Mouse (Mus musculus): ENCODE results near the gene Ptges3. TPM values are rescaled to one million over a fixed set of nuclear protein-coding genes. Genes with fewer than 3 reads are reported as not detected.

Gene Ptges3
- total RNA-seq, 1 experiment, result 240 TPM

DNA sequence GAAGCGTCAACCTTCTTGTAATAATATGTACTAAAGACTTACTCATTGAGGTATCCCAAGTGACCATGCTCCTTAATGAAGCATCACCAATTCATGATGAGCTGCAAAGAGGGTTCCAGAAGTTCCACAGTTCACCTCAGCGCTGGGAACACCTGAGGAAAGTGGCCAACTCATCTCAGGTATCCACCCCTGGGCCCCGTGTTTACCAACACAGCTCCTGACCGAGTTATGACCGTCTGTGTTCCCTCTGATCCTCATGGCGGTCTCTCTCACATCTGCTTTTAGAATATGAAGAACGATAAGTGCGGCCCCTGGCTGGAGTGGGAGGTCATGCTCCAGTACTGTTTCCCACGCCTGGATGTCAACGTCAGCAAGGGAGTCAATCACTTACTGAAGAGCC lies 35.3 kb upstream of the Ptges3 start:
- TF ChIP-seq CHD2 (IDR thresholded peaks at IDR 0.05; ENCODE audit: low read depth, low read length) (no peak), ZC3H11A (IDR thresholded peaks at IDR 0.05; ENCODE audit: borderline replicate concordance, low read depth, low read length) (no peak), ZNF384 (IDR thresholded peaks at IDR 0.05; ENCODE audit: low read depth, low read length) (no peak), HCFC1 (IDR thresholded peaks at IDR 0.05; ENCODE audit: borderline replicate concordance, insufficient read depth, low read length) (no peak), MAFK (IDR thresholded peaks at IDR 0.05; ENCODE audit: insufficient read depth, low read depth, low read length) (no peak)
- in situ Hi-C loops (cut with MboI; ENCODE audit: low sequenced_read_pairs in 2 of 2, unreplicated experiment in 2 of 2), result no loop called here
- no peaks in the 10 kb centered on the region for H3K9me3 ChIP-seq (ENCODE audit: control insufficient read depth, insufficient read depth, low read depth, low read length)
- no peak overlapping the region for H3K4me3 ChIP-seq (ENCODE audit: insufficient read depth in 1 of 2, low read depth in 1 of 2, low read length in 2 of 2, poor library complexity in 1 of 2, severe bottlenecking in 1 of 2)
- H3K27ac ChIP-seq (ENCODE audit: insufficient read depth, low read depth, low read length, poor library complexity, severe bottlenecking), result no peak overlapping the region
- H3K9ac ChIP-seq (ENCODE audit: insufficient read depth, low read depth, low read length, poor library complexity, severe bottlenecking), result no peak overlapping the region
- DNase-seq (ENCODE audit: low read depth, low spot score), result no peak
- H3K4me1 ChIP-seq (ENCODE audit: control insufficient read depth in 2 of 2, insufficient read depth in 2 of 2, low read length in 2 of 2, poor library complexity in 1 of 2), result no peaks in the 10 kb centered on the region
- H3K36me3 ChIP-seq (ENCODE audit: control insufficient read depth, insufficient read depth, low read length, poor library complexity, severe bottlenecking), result peaks cover 44% of the 10 kb centered on the region

DNA sequence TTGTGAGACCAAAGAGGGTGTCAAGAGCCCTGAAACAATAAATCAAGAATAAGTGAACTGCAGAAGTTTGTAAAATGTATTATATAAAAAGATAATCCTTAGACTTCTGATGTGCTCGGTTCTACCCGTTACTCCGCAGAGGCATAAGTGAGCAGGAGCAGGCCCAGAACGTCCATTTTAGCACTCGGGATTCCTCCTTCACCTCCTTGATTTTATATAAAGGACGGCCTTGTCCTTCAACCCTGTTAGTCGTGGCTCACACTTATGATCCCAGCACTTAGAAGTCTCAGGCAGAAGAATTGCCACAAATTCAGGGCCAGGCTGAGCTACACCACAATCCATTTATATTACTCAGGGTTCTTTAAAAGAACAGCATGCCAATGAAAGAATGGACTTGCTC lies 28.8 kb upstream of the Ptges3 start:
- H3K27ac ChIP-seq (ENCODE audit: insufficient read depth, low read depth, low read length, poor library complexity, severe bottlenecking), result no peak overlapping the region
- no peak for DNase-seq (ENCODE audit: low read depth, low spot score)
- H3K9me3 ChIP-seq (ENCODE audit: control insufficient read depth, insufficient read depth, low read depth, low read length), result no peaks in the 10 kb centered on the region
- H3K9ac ChIP-seq (ENCODE audit: insufficient read depth, low read depth, low read length, poor library complexity, severe bottlenecking), result no peak overlapping the region
- H3K36me3 ChIP-seq (ENCODE audit: control insufficient read depth, insufficient read depth, low read length, poor library complexity, severe bottlenecking), result peaks cover 21% of the 10 kb centered on the region
- in situ Hi-C loops (cut with MboI; ENCODE audit: low sequenced_read_pairs in 2 of 2, unreplicated experiment in 2 of 2), result no loop called here
- no peak overlapping the region for H3K4me3 ChIP-seq (ENCODE audit: insufficient read depth in 1 of 2, low read depth in 1 of 2, low read length in 2 of 2, poor library complexity in 1 of 2, severe bottlenecking in 1 of 2)
- peaks cover 0 to 4% of the 10 kb centered on the region in 2 experiments; a peak in 1 of 4 replicates for H3K4me1 ChIP-seq (ENCODE audit: control insufficient read depth in 2 of 2, insufficient read depth in 2 of 2, low read length in 2 of 2, poor library complexity in 1 of 2)
- TF ChIP-seq HCFC1 (IDR thresholded peaks at IDR 0.05; ENCODE audit: borderline replicate concordance, insufficient read depth, low read length) (no peak), MAFK (IDR thresholded peaks at IDR 0.05; ENCODE audit: insufficient read depth, low read depth, low read length) (no peak), CHD2 (IDR thresholded peaks at IDR 0.05; ENCODE audit: low read depth, low read length) (no peak), ZNF384 (IDR thresholded peaks at IDR 0.05; ENCODE audit: low read depth, low read length) (no peak), ZC3H11A (IDR thresholded peaks at IDR 0.05; ENCODE audit: borderline replicate concordance, low read depth, low read length) (no peak)

DNA sequence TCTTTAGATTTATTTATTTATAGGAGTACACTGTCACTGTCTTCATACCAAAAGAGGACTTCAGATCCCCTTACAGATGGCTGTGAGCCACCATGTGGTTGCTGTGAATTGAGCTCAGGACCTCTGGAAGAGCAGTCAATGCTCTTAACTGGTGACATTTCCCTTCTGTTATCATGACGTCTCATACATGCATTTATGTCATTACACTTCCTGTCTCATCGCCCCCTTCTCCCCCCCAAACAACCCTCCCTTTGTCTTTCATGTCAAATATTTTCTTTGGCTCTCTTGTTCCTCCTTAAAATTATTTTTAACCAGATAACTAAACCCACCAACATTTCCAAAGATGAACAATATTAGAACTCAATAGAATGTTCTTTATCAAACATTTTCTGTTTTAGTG lies 27.9 kb upstream of the Ptges3 start:
- peaks cover 15% of the 10 kb centered on the region for H3K36me3 ChIP-seq (ENCODE audit: control insufficient read depth, insufficient read depth, low read length, poor library complexity, severe bottlenecking)
- no peak for DNase-seq (ENCODE audit: low read depth, low spot score)
- peaks cover 0 to 4% of the 10 kb centered on the region in 2 experiments; a peak in 1 of 4 replicates for H3K4me1 ChIP-seq (ENCODE audit: control insufficient read depth in 2 of 2, insufficient read depth in 2 of 2, low read length in 2 of 2, poor library complexity in 1 of 2)
- in situ Hi-C loops (cut with MboI; ENCODE audit: low sequenced_read_pairs in 2 of 2, unreplicated experiment in 2 of 2), result no loop called here
- H3K9ac ChIP-seq (ENCODE audit: insufficient read depth, low read depth, low read length, poor library complexity, severe bottlenecking), result no peak overlapping the region
- no peak overlapping the region for H3K4me3 ChIP-seq (ENCODE audit: insufficient read depth in 1 of 2, low read depth in 1 of 2, low read length in 2 of 2, poor library complexity in 1 of 2, severe bottlenecking in 1 of 2)
- no peaks in the 10 kb centered on the region for H3K9me3 ChIP-seq (ENCODE audit: control insufficient read depth, insufficient read depth, low read depth, low read length)
- H3K27ac ChIP-seq (ENCODE audit: insufficient read depth, low read depth, low read length, poor library complexity, severe bottlenecking), result no peak overlapping the region
- TF ChIP-seq MAFK (IDR thresholded peaks at IDR 0.05; ENCODE audit: insufficient read depth, low read depth, low read length) (no peak), ZC3H11A (IDR thresholded peaks at IDR 0.05; ENCODE audit: borderline replicate concordance, low read depth, low read length) (no peak), ZNF384 (IDR thresholded peaks at IDR 0.05; ENCODE audit: low read depth, low read length) (no peak)

DNA sequence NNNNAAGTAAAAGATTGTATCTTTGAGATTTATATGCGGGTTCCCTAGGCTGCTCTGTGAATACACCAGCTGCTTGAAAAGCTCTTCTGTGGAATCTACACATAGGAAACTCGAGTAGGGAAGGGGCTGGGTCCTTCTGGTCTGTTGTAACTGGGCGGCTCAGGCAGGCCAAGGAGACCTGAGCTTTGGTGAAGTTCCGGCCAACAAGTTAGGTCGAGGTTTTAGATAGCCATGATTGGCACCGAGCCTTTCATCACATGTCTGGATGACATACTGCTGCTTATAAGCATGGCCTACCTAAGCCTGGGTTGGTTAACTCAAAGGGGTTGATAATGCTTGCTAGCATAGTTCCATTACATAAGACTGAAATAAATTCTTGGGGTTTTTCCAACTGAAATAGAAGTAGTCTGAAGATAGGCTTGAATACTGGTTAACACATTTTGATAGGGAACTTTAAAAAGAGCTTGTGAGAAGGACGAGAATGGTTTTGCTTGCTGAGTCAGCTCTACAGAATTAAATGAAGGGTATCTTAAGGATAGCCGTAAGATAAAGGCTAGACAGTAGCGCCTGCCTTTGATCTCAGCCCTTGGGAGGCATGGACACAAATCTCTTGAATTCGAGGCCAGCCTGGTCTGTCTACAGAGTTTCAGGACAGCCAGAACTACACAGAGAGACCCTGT lies 21.9 kb upstream of the Ptges3 start:
- in situ Hi-C loops (cut with MboI; ENCODE audit: low sequenced_read_pairs in 2 of 2, unreplicated experiment in 2 of 2), result no loop called here
- TF ChIP-seq ZC3H11A (IDR thresholded peaks at IDR 0.05; ENCODE audit: borderline replicate concordance, low read depth, low read length) (no peak), MAFK (IDR thresholded peaks at IDR 0.05; ENCODE audit: insufficient read depth, low read depth, low read length) (peak; percentile 72; the same call in 1 of the 2 replicates), CHD2 (IDR thresholded peaks at IDR 0.05; ENCODE audit: low read depth, low read length) (no peak), ZNF384 (IDR thresholded peaks at IDR 0.05; ENCODE audit: low read depth, low read length) (no peak), HCFC1 (IDR thresholded peaks at IDR 0.05; ENCODE audit: borderline replicate concordance, insufficient read depth, low read length) (no peak)
- peak overlapping the region; percentile 60 for H3K27ac ChIP-seq (ENCODE audit: insufficient read depth, low read depth, low read length, poor library complexity, severe bottlenecking)

More for the DNA sequence above, 21.9 kb upstream of the Ptges3 start:
- Histone ChIP-seq H3K4me1 (ENCODE audit: control insufficient read depth in 2 of 2, insufficient read depth in 2 of 2, low read length in 2 of 2, poor library complexity in 1 of 2) (peaks cover 5 to 20% of the 10 kb centered on the region in 2 experiments; a peak in 3 of 4 replicates), H3K36me3 (ENCODE audit: control insufficient read depth, insufficient read depth, low read length, poor library complexity, severe bottlenecking) (peaks cover 43% of the 10 kb centered on the region), H3K9ac (ENCODE audit: insufficient read depth, low read depth, low read length, poor library complexity, severe bottlenecking) (peak overlapping the region; percentile 100), H3K4me3 (ENCODE audit: insufficient read depth in 1 of 2, low read depth in 1 of 2, low read length in 2 of 2, poor library complexity in 1 of 2, severe bottlenecking in 1 of 2) (peak overlapping the region; percentile 93 to 98), H3K9me3 (ENCODE audit: control insufficient read depth, insufficient read depth, low read depth, low read length) (no peaks in the 10 kb centered on the region)
- DNase-seq (ENCODE audit: low read depth, low spot score), result no peak
